9 mouse cellular contexts compared by ENCODE assay signal in the genomic region with DNA sequence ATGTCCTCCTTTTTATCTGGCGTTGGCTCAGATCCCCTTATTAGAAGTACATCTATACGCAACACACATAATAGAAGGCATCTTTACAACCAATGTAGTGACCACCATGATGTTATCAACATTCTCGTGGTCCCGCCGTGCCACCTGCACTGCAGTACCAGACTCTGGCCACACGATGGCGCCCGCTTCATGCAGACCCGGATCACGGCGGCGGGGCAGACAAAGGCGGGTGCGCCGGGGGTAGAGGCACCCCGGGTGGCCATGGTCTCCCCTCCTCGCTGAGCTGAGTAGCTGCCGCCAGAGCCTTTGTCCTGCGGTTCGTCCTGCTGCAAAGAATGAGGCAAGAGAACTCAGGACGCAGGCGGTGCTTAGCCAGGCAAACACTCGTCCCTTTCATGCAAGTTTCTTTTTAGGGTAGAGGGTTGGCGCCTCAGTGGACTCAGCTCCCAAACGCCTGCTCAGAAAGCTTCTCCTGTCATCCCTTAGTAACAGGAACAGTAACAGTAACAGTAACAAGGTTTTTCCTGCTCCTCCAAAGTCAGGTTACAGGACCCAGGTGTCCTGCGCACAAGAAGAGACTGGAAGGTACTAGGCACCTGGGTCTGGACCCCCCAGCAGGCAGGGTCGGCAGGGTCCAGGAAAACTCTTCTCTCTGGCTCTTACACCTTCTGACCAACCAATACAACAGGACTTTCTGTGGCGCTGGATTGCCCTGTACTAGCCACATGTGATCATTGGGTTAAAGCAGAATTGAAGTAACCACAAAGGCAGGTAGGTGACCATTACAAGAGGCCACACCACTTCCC. TPM values are rescaled to one million over a fixed set of nuclear protein-coding genes. Genes with fewer than 3 reads are reported as not detected.
DNase-seq lines count a peak whose midpoint lies in the region; ATAC-seq and TF ChIP-seq lines count a peak whose summit lies in the region.
"Had no signal": no experiment of that assay in that cellular context is flagged by ENCODE, and none has a peak within 500 bp of the region (broad histone marks: within the 10 kb centered on the region; RNA-seq: fewer than 3 reads in every experiment).

No protein-coding gene starts in this region.

- H3K4me3 ChIP-seq in CH12.LX (replicated peaks in 1 of 3; ENCODE audit: low read depth in 2 of 3, low read length in 2 of 3, poor library complexity in 1 of 3), result peak overlapping the region; percentile 44 to 50 (median 47)
- peak overlapping the region; percentile 35 for H3K4me3 ChIP-seq in forebrain, embryonic 11.5 days (ENCODE audit: low read depth, low read length)
- H3K4me3 ChIP-seq in heart, embryonic 16.5 days (ENCODE audit: low read length), result peak overlapping the region; percentile 70
- H3K4me3 ChIP-seq in liver, embryonic 16.5 days (ENCODE audit: low read depth, low read length), result peak overlapping the region; percentile 52
- peak overlapping the region; percentile 43 for H3K4me3 ChIP-seq in neural tube, embryonic 13.5 days

- no peaks in the 10 kb centered on the region for H3K36me3 ChIP-seq in CH12.LX (replicated peaks in 1 of 2; ENCODE audit: control insufficient read depth in 1 of 2, insufficient read depth in 1 of 2, low read length in 1 of 2)
- no peaks in the 10 kb centered on the region for H3K36me3 ChIP-seq in forebrain, embryonic 11.5 days (ENCODE audit: control insufficient read depth, insufficient read depth, low read length)
- no peaks in the 10 kb centered on the region for H3K36me3 ChIP-seq in heart, embryonic 16.5 days (ENCODE audit: control insufficient read depth, insufficient read depth)
- no peaks in the 10 kb centered on the region for H3K36me3 ChIP-seq in liver, embryonic 16.5 days (ENCODE audit: control insufficient read depth, insufficient read depth)
- H3K36me3 ChIP-seq in neural tube, embryonic 13.5 days, result no peaks in the 10 kb centered on the region

- peak; percentile 99 for TF ChIP-seq RAD21 in CH12.LX (IDR thresholded peaks at IDR 0.05; ENCODE audit: low read depth, low read length)

- H3K27me3 ChIP-seq in CH12.LX (replicated peaks), result peaks cover 4% of the 10 kb centered on the region
- H3K27me3 ChIP-seq in forebrain, embryonic 11.5 days (ENCODE audit: control insufficient read depth, insufficient read depth, low read length), result no peaks in the 10 kb centered on the region
- H3K27me3 ChIP-seq in heart, embryonic 16.5 days (ENCODE audit: control insufficient read depth, insufficient read depth, low read length), result no peaks in the 10 kb centered on the region
- H3K27me3 ChIP-seq in liver, embryonic 16.5 days (ENCODE audit: control insufficient read depth, insufficient read depth, low read depth, low read length), result no peaks in the 10 kb centered on the region; the same call in 1 of the 2 replicates
- H3K27me3 ChIP-seq in neural tube, embryonic 13.5 days, result no peaks in the 10 kb centered on the region

- TF ChIP-seq EP300 in CH12.LX (IDR thresholded peaks at IDR 0.05; ENCODE audit: low read length), result no peak

- H3K9me3 ChIP-seq in CH12.LX (replicated peaks; ENCODE audit: low read length), result peaks cover 4% of the 10 kb centered on the region
- no peaks in the 10 kb centered on the region for H3K9me3 ChIP-seq in forebrain, embryonic 11.5 days (ENCODE audit: control insufficient read depth, low read length)
- H3K9me3 ChIP-seq in heart, embryonic 16.5 days (replicated peaks; ENCODE audit: control insufficient read depth, low read length), result 0 out of 2 replicates have a peak, but pooled peaks cover 2% of the 10 kb centered on the region
- H3K9me3 ChIP-seq in liver, embryonic 16.5 days (replicated peaks; ENCODE audit: control insufficient read depth, low read length), result no peaks in the 10 kb centered on the region
- H3K9me3 ChIP-seq in neural tube, embryonic 13.5 days, result no peaks in the 10 kb centered on the region

- H3K9ac ChIP-seq in CH12.LX (ENCODE audit: insufficient read depth, low read depth), result no peak overlapping the region
- peak overlapping the region; percentile 71 for H3K9ac ChIP-seq in forebrain, embryonic 11.5 days (ENCODE audit: low read length)
- peak overlapping the region; percentile 78 for H3K9ac ChIP-seq in heart, embryonic 16.5 days (ENCODE audit: low read length)
- H3K9ac ChIP-seq in liver, embryonic 16.5 days (ENCODE audit: low read depth, low read length), result peak overlapping the region; percentile 38; the same call in 1 of the 2 replicates
- peak overlapping the region; percentile 70 for H3K9ac ChIP-seq in neural tube, embryonic 13.5 days

- H3K79me2 ChIP-seq in CH12.LX (replicated peaks; ENCODE audit: control insufficient read depth, extremely low read depth, insufficient read depth, poor library complexity, severe bottlenecking), result no peaks in the 10 kb centered on the region

- no peak overlapping the region for H3K27ac ChIP-seq in CH12.LX (ENCODE audit: insufficient read depth, low read depth)
- H3K27ac ChIP-seq in forebrain, embryonic 11.5 days (ENCODE audit: low read depth, low read length), result no peak overlapping the region
- H3K27ac ChIP-seq in heart, embryonic 16.5 days (ENCODE audit: low read length), result no peak overlapping the region
- H3K27ac ChIP-seq in liver, embryonic 16.5 days (ENCODE audit: low read length), result no peak overlapping the region
- H3K27ac ChIP-seq in neural tube, embryonic 13.5 days (replicated peaks), result peak overlapping the region; percentile 49; the same call in 1 of the 2 replicates

- H3K4me2 ChIP-seq in CH12.LX (ENCODE audit: insufficient read depth, low read depth, poor library complexity, severe bottlenecking), result peak overlapping the region; percentile 69
- H3K4me2 ChIP-seq in forebrain, embryonic 11.5 days (ENCODE audit: low read depth, low read length, severe bottlenecking), result peak overlapping the region; percentile 58
- H3K4me2 ChIP-seq in heart, embryonic 16.5 days (ENCODE audit: low read depth, low read length), result peak overlapping the region; percentile 78
- H3K4me2 ChIP-seq in liver, embryonic 16.5 days (ENCODE audit: low read depth, low read length), result peak overlapping the region; percentile 61
- peak overlapping the region; percentile 57 for H3K4me2 ChIP-seq in neural tube, embryonic 13.5 days

- peak; percentile 92 to 98 for TF ChIP-seq CTCF in CH12.LX (conservative IDR thresholded peaks at IDR 0.05 in 1 of 2, IDR thresholded peaks at IDR 0.05 in 1 of 2; ENCODE audit: low read depth in 2 of 2, low read length in 2 of 2)

- dilution Hi-C loops in CH12.LX (cut with MboI; ENCODE audit: extremely low pct_ligation_motif_present, extremely low pct_unique_long_range_greater_than_20kb, low sequenced_read_pairs), result no loop called here

- ATAC-seq in forebrain, embryonic 11.5 days (replicated peaks; ENCODE audit: low FRiP score), result peak; percentile 92
- peak; percentile 45; the same call in 1 of the 2 replicates for ATAC-seq in heart, embryonic 16.5 days (replicated peaks; ENCODE audit: extremely low read depth, insufficient read depth, low FRiP score)
- ATAC-seq in liver, embryonic 16.5 days (ENCODE audit: low read depth), result no peak
- ATAC-seq in neural tube, embryonic 13.5 days (ENCODE audit: low read depth), result peak; percentile 89

- H3K4me1 ChIP-seq in CH12.LX (ENCODE audit: control insufficient read depth in 1 of 2, insufficient read depth in 2 of 2), result 0 out of 4 replicates have a peak, but pooled peaks cover 0 to 4% of the 10 kb centered on the region in 2 experiments
- H3K4me1 ChIP-seq in forebrain, embryonic 11.5 days (replicated peaks; ENCODE audit: control insufficient read depth, insufficient read depth, low read length), result peaks cover 2% of the 10 kb centered on the region; the same call in 1 of the 2 replicates
- peaks cover 3% of the 10 kb centered on the region; the same call in 1 of the 2 replicates for H3K4me1 ChIP-seq in heart, embryonic 16.5 days (ENCODE audit: control insufficient read depth, insufficient read depth, low read length)
- H3K4me1 ChIP-seq in liver, embryonic 16.5 days (ENCODE audit: control insufficient read depth, low read depth, low read length), result no peaks in the 10 kb centered on the region; the same call in 1 of the 2 replicates
- peaks cover 6% of the 10 kb centered on the region; the same call in 1 of the 2 replicates for H3K4me1 ChIP-seq in neural tube, embryonic 13.5 days (replicated peaks)

- peak; percentile 69 for DNase-seq in CH12.LX (ENCODE audit: extremely low read depth)
- peak; percentile 56 for DNase-seq in c-Kit-positive CD71-negative TER-119-negative erythroid progenitor cells, embryonic 14.5 days (ENCODE audit: low read depth)
- DNase-seq in forebrain, embryonic 11.5 days (ENCODE audit: low spot score), result peak; percentile 95
- DNase-seq in kidney, postnatal 4 days, result peak; percentile 86 to 88
- peak; percentile 89 for DNase-seq in testis, postnatal 10 days (ENCODE audit: low spot score)

- 4% methylated on average over 28 of the region's 28 CpGs for WGBS in forebrain, embryonic 11.5 days
- 4% methylated on average over 28 of the region's 28 CpGs for WGBS in heart, embryonic 16.5 days
- 4% methylated on average over 28 of the region's 28 CpGs for WGBS in liver, embryonic 16.5 days (ENCODE audit: insufficient replicate concordance)
- WGBS in neural tube, embryonic 13.5 days, result 5% methylated on average over 28 of the region's 28 CpGs

- in situ Hi-C loops in CH12.LX (cut with MboI; ENCODE audit: low pct_ligation_motif_present, low pct_unique_long_range_greater_than_20kb, low sequenced_read_pairs), result loop anchor here (25.0 kb wide), 2 partner anchors 1263 to 1813 kb away; no protein-coding TSS in a partner anchor

- TF ChIP-seq POLR2A in CH12.LX (IDR thresholded peaks at IDR 0.05; ENCODE audit: low read depth, low read length), result no peak

TF ChIP-seq in CH12.LX, 34 proteins besides CTCF, POLR2A, EP300 and RAD21 (continues in another document):
- TF ChIP-seq E2F4 (IDR thresholded peaks at IDR 0.05; ENCODE audit: insufficient replicate concordance, low read depth, low read length) (0 out of 2 replicates have a peak, but pooled peaks have one; percentile 18), NRF1 (IDR thresholded peaks at IDR 0.05; ENCODE audit: low read depth, low read length) (peak; percentile 53; the same call in 1 of the 2 replicates), MAFK (IDR thresholded peaks at IDR 0.05; ENCODE audit: insufficient replicate concordance, low read length) (no peak)

RNA-seq across cellular contexts. Expression of a gene that starts 25.4 kb away (rescaled TPM):
- not detected in 2 replicates for total RNA-seq in CH12.LX (2012; rRNA removed)
- not detected in 2 replicates for total RNA-seq in CH12.LX (2014; rRNA removed)
- not detected in 2 replicates for polyA plus RNA-seq in CH12.LX (2012; ENCODE audit: insufficient read length, low read depth)
- not detected in 2 replicates for polyA plus RNA-seq in forebrain, embryonic 11.5 days (2014; fragmentation: Nextera tagmentation; extraction: Ambion mirVana)
- not detected in 2 replicates for polyA plus RNA-seq in heart, embryonic 16.5 days (2015; fragmentation: Nextera tagmentation; extraction: Ambion mirVana)
- polyA plus RNA-seq in liver, embryonic 16.5 days (2015; fragmentation: Nextera tagmentation; extraction: Ambion mirVana), result not detected in 2 replicates
- not detected in 2 replicates for polyA plus RNA-seq in neural tube, embryonic 13.5 days (2015; fragmentation: Nextera tagmentation; extraction: Ambion mirVana)
- polyA plus RNA-seq: gonadal fat pad, adult 2 months had no signal

RNA-seq across cellular contexts. Expression of a gene that starts 28.4 kb away (rescaled TPM):
- total RNA-seq in CH12.LX (2012; rRNA removed), result 6.8 and 9.0 TPM in 2 replicates
- total RNA-seq in CH12.LX (2014; rRNA removed), result 13.4 and 13.9 TPM in 2 replicates
- polyA plus RNA-seq in CH12.LX (2012; ENCODE audit: insufficient read length, low read depth), result 52.1 and 57.9 TPM in 2 replicates
- 97.0 and 101 TPM in 2 replicates for polyA plus RNA-seq in forebrain, embryonic 11.5 days (2014; fragmentation: Nextera tagmentation; extraction: Ambion mirVana)
- polyA plus RNA-seq in heart, embryonic 16.5 days (2015; fragmentation: Nextera tagmentation; extraction: Ambion mirVana), result 15.0 TPM in 2 replicates
- polyA plus RNA-seq in liver, embryonic 16.5 days (2015; fragmentation: Nextera tagmentation; extraction: Ambion mirVana), result 17.7 and 20.9 TPM in 2 replicates
- 125 and 131 TPM in 2 replicates for polyA plus RNA-seq in neural tube, embryonic 13.5 days (2015; fragmentation: Nextera tagmentation; extraction: Ambion mirVana)
